Mouse (Mus musculus) granulocyte monocyte progenitor cell, adult 5-6 weeks (primary cell): ENCODE measurements around the gene Mtmr3. TPM values are rescaled to one million over a fixed set of nuclear protein-coding genes. Genes with fewer than 3 reads are reported as not detected.

ENCODE experiments used
- ATAC-seq: replicated peaks from 2 replicates; pipeline ENCODE4 v1.8.0; 2016; ENCODE audit warnings: mild to moderate bottlenecking, moderate TSS enrichment, inconsistent platforms; ENCODE audit not compliant: poor library complexity, severe bottlenecking
- total RNA-seq, 2 experiments: library from RNA; stranded (forward) in 1 of 2; stranded (reverse) in 1 of 2; fragments of 200-712, 200-1000 nt in 1 of 2; fragments of >200 nt in 1 of 2; fragmentation: Nextera tagmentation in 1 of 2; gene quantifications; 2 replicates each; pipeline ENCODE4 v1.2.3; 2014 to 2017

The Mtmr3 gene
- total RNA-seq, 2 experiments from 2014 or later = 47.6 to 76.1 TPM

DNA sequence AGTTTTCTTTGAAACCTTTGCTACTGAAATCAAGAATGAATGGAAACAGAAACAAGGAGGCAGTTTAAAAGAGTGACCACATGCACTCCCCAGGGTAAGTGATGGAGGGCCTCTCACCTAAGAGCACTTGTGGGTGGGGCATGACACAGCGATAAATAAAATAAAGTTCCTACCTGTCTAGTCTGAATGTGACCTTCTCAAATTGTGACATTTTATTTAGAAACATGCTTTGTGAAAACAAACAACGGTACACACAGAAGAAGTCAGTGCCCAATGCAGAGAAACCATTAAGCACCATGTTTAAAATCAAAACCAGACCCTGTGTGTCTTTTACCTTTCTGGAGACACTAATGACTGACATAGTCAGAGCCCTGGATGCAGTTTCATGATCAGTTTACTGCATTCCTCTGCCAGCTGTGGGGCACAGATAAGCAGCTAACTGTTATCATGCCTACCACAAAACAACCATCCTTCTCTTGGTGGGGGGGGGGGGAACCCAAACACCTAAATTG, 51.6 kb downstream of the Mtmr3 start:
- peak; percentile 36 for ATAC-seq

DNA sequence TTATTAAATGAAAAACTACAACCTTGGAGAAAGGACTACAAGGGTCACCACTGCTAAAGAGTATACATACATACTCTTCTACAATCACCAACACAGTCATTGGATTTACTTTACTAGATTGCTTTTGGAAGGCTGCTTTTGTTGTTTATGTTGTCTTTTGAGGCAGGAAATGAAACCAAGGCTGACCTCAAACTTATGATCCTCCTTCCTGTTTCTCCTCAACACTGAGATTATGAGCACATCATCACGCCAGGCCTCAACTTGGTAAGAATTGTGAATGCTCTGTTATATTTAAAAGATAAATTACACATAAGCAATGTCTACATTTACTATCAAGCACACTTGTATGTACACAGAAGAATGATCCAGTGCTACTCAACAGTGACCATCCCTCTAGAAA, 58.0 kb downstream of the Mtmr3 start:
- ATAC-seq = peak; percentile 90

DNA sequence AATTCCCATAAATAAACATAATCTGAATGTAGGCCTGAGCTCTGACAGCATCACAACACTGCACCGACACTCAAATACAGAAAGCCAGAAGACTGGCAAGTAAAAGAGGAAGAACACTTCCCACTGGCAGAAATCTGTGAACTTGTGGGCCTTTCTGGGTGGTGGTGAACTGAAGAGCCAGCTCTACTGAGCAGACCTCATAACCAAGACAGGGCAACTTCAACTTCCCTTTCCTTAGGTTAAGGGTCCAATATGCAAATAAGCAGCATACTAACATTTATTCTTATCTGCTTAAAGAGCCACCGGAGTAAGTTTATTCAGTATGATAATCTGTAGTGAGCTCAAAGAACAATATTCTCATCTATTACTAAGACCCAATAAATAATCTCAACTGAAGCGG, 67.5 kb downstream of the Mtmr3 start:
- peak; percentile 58 for ATAC-seq

DNA sequence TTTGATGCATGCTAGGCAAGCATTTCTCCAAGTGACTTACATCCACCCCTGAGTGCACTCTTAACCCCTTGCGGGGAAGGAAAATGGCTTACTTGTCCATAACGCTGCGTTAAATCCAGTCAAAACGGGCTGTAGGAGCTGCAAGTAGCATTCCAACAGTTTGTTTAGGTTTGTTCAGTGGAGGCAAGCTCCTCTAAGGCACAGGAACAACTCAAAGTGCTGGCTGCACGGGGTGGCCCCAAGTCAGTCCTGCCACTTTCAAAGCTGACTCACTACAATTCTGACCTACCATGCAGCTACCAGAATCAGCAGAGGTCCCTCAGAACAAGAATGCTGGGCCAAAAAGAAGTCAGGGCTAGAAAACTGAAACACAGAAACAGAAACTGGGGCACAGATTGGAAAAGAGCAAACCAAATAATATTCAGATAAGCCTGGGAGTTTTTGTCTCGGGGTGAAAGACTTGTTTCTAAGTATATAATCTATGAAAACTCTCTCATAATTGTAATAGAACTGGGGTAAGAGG, 72.5 kb downstream of the Mtmr3 start:
- ATAC-seq = no peak

DNA sequence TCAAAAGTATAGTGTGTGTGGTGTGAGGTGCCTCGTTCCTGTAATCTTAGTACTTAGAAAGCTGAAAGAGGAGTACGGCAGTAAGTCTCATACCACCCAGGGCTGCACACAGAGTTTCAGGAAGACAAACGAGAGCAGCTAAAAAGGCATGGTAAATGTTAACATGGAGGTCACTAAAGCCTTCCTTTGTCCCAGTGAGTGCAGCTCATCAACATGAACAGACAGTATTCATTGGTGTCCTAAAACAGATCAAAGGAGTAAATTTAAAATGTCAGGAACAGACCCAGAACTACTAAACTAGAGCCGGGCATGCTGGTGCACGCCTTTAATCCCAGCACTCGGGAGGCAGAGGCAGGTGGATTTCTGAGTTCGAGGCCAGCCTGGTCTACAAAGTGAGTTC, 75.7 kb downstream of the Mtmr3 start:
- ATAC-seq = no peak

DNA sequence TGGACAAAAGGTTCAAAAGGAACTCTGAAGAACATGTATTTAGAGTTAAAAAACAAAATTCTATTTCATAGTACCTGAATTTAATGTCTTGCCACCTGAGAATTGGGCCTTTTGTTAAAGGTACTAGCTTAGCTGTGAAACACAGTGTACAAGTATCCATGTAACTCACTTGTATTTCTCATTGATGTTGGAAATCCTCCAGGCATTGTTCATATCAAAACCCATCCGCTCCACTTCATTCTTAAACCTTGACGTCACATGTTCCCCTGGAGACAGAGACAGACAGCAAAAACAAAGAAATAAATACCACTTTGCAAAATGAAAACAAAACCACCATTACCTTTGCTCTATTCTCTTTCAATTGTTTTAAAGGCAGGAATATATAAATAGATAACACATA, 87.2 kb downstream of the Mtmr3 start:
- ATAC-seq = no peak

DNA sequence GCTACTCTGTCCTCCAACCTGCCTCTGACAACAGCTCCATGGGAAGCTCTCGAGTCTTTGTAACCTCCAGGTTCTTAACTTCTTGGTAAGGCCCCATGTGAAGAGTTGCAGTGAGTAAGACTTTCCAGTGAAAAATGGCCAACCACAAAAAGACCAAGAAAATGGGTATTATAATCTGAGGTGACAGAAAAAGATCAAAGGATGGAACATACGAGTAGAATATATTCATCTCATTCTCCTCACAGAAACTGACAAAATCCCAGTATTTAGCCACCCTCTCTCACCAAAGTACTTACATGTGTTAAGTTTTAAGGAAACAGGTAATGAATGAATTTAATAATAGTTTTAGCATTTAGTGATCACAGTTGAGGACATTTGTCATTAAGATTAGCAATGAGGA, 88.2 kb downstream of the Mtmr3 start:
- no peak for ATAC-seq

DNA sequence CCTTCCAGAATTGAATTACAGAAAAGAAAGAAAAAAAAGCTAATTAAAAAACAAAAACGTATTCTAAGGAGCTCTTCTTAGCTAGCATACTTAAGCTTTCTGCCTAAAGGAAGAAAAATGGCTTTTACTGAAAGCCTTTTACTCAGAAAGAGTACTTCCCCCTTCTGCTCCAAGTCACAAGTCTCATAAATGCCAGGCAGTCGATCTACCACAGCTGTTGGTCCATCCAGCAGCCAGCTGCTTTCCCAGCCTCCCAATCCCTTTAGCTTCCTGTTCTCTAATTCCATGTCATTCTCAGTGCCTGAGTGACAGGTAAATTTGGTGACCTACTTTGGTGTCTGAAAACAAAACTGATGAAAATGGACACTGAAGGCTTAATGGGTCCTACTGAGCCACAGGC, 92.5 kb downstream of the Mtmr3 start:
- ATAC-seq = no peak

DNA sequence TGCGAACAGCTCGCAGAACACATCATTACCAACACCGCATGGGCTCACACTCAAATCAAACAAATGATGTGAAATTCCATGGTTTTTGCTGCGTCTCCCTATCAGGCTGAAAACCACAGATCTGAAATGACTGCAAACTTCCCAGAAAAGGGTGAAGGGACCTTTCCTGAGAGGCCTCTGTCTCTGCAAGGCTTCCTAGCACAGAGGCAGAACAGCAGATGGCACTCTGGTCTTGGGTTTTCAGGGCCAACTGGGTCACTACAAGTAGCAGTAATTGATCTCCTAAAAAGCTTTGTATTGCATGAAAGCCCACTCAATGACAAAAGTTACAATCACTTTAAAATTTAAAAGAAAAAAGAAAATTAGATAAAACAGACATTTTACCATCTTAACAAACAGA, 93.8 kb downstream of the Mtmr3 start:
- ATAC-seq = no peak

DNA sequence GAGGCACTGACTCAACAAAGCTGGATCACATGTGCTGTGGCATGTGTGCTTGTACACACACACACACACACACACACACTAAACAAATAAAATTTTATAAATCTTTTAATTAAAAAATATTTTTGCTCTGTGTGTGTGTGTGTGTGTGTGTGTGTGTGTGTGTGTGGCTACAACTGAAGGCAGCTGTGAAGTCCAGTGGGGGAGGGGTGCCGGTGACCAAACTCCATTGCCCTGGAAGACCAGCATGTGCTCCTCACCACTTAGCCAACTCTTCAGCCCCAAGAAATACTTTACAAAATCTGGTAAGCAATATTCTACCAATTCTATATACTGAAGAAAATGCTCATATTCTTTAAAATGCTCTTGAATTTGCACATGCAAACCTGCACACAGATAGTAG, 94.4 kb downstream of the Mtmr3 start:
- ATAC-seq = no peak

DNA sequence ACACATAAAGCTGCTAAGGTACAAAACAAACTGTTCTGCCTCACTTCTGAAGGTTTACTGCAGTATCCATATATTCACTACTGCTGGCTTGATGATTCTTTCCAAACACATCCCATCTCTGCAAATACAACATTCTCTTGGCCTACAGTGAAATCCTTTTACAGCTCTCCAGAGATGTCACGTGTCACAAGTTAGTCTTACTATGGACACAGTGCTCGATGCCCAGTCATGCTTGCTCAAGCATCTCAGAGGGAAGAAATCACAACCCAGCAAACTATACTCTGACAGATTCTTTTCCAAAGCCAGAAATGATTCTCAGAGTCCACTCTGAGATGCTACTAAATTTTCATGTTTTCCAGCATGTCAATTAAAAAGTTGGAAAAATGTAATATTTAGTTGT, 95.2 kb downstream of the Mtmr3 start:
- no peak for ATAC-seq

DNA sequence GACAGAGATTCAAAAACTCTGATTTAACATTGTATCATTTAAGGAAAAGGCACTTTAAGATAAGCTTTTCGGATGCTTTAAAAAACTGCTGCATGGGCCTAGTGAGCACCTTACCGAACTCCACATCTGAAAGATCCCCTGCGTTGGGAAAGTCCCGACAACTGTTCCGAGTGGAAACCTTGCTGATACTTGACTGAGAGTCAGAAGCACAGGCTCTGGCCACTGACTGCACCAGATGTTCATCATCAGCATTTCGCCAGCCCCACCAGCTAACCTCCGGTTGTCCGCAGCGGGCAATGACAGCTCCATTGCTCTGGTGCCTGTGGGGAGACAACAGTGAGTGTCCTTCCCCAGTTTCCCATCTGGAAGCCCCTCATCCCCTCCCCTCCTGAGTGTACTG, 95.9 kb downstream of the Mtmr3 start:
- ATAC-seq = no peak

DNA sequence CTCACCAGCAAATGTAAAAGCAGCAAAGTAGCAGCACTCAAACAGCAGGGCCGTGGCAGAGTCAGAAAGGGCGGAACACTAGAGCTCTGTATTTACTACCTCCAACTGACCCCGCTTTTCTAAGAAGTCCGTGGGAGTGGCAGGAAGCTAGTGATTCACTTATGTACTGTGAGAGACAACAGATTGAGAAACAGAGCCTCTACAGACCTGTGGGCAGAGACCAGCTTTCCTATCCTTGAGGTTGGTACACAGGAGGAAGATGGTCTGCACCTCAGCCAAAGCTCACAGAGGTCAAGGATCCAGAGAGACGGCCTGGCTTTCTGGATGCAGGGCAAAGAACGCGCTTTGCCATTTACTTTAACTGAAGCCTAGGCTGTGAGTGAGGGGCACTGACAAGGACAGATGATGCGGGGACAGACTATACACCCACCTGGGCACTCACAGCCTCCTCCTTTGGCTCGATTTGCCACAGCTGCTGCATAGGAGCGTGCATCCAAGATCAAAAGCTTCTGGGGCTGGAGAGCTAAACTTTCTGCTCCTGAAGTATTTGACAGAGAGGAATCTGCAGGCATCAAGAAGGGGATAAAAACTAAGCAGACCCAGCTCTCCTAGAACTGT, 97.1 kb downstream of the Mtmr3 start:
- no peak for ATAC-seq

DNA sequence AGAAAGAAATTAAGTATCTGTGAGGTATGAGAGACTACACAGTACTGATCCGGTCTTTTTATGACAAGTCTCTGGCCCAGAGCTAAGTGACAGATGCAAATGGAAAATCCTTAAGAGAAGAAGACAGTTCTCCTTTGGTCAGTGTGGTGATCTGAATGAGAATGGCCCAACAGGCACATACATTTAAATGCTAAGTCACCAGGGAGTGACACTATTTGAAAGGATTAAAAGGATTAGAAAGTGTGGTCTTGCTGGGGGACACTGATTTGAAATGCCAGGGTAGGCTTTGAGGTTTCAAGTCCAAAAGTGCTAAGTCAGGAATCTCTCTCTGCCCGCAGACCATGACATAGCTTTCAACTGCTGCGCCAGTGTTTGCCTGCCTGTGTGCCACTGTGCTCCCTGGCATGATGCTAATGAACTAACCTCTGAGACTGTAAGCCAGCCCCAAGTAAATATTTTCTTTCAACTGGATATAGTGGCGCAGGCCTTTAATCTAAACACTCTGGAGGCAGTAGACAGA, 99.6 kb downstream of the Mtmr3 start:
- no peak for ATAC-seq

DNA sequence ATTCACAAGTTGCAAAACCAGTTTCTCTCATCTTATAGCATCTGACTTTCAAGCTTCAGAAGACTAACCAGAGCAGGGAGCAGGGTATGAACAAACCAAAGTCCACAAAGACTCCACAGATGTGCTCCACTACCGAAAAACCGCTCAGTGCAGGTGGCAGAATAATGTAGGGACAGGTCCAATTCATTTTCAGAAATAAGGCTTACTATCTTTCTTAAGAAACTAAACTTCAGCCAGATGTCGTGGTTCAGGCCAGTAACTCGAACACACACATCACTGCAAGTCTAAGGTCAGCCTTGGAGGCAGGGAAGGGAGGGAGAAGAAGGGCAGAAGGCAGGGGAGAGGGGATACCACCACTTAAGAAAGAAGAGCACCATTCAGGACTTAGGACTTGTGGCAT, 105.5 kb downstream of the Mtmr3 start:
- ATAC-seq = no peak

DNA sequence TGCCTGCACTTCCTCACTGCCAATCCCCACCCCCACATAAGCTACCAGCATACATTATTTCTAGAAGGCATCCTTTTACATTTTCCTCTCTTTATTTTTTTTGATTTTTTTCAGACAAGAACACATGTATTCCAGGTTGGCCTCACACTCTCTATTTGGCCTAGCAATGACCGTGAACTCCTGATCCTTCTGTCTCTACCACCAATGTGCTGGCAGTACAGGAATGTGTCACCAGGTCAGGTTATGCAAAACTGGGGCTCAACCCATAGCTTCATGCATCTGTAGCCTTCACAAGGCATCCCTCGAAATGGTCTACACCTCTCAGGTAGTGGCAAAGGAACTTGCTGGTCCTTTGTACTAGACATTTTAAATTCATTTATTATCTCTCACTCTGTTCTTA, 105.9 kb downstream of the Mtmr3 start:
- ATAC-seq = no peak

DNA sequence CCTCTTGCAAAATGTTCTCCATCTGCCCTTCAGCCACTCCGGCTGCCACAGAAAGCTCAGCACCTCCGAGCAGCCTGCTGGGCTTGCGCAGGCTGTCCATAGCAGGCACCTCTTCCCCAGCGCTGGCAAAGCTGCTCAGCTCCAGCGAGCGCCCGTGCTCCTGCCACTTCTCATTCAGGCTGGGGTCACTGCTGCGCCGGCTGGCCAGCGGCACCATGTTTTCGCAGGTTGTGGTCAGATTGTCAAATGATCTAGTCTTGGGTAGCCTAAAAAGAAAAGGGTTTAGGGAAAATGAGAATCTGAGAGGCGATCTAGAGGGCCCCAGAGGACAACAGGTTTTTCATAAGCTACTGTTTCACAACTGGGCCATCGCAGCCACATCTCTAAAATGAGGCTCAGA, 106.3 kb downstream of the Mtmr3 start:
- no peak for ATAC-seq

DNA sequence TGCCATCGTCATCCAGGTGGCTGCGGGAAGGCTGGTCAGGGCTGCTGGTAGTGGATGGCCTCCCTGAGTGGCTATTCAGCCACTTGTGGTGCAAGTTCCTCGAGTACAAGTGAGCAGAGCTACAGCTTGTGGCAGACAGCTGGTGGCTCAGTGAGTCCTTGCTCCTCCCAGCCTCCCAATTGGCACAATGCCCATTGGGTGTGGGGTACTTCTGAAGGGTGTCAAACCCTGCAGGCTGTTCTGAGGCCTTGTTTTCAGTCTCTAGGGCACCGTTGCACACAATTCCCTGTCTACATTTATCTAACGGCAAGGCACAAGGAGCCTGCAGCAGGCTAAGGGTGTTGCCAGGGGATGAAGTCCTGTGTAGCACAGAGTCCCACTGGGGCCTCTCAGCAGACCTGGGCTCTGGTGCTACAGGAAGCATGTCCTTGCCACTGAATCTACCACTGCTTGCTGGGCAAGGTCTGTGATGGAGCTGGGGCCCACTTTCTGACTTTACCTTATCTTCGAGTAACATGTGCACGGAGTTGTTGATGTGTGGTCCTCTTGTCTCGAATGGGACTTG, 107.2 kb downstream of the Mtmr3 start:
- no peak for ATAC-seq

DNA sequence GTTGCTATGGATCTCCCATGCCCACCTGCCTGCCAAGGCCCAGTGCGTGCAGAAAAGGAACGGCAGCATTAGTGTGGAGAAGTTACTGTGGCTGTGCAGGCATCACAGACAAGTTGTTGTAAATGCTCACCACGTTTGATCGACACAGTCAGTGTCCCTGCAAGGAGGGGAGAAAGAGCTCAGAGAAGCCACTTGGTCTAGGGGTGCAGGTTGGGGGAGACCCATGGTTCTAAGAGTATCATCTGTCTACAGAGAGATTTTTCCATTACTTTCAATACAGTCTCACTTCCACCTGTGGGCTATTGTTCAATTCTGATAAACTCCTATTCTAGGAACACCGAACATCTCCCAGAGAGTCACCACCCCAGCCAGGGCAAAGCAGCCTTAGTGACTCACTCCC, 110.1 kb downstream of the Mtmr3 start:
- no peak for ATAC-seq

DNA sequence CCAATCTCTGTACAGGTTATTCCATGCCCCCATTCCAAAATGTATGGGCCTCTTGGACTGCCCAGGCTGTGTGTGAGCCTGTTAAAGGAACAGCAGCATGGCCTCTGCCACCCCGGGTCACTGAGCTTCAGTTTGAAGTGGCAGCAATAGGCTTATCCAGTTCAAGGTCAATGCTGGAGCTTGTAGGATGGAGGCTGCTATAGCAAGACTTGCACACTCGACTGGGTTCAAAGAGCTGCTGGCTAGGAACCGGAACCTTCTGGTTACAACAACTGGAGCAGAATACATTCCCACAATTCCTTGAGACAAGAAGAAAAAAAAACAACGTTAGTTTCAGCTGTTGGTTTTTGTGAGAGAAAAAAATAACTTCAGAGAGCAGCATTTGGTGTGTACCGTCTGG, 112.0 kb downstream of the Mtmr3 start:
- ATAC-seq = no peak

DNA sequence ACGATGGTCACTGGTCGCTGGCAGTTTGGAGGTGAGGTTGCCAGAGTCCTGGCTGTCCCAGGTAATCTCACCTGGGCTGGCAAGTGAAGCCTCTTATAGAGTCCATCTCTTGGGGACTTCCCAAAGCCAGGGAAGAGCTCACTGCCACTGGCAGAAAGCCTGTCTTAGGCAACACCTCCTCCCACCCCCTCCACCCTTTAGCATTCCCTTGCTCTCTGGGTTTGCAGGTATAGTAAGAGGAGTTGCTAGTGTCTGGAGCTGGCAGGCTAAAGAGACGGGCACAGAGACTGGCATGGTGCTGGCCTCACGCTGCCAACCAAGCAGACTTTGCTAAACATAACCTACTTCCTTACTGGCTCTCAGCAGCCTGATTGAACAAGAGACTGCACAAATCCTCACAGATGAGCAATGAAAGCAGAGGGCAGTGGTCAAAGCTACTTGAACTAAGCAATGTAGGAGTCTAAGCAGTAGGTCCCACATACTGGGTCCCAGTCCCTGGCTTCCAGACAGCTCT, 118.4 kb downstream of the Mtmr3 start:
- no peak for ATAC-seq
